Mouse (Mus musculus): ENCODE results near the gene Rtn4rl1. TPM values are rescaled to one million over a fixed set of nuclear protein-coding genes. Genes with fewer than 3 reads are reported as not detected.

Rtn4rl1 gene
- polyA plus RNA-seq, 1 experiment from 2014 or later = 2.0 TPM

DNA sequence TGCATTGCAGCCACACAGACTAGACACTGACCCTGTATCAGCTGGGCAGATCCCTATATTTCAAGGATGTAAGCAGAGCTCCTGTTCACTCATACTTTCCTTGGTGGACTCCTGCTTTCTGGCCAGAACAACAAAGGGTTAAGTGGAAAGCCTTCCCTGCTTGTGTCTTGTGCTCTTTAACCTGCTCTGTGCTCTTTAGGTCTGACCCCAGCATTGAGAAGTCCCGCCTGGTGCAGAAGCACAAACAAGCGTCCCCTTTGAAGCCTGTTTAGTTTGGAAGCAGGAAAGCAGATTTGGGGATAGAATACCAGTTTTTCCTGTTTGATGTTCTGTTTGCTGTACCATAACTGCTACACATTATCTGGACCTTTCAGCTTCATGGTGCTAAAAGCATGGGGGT lies 35.7 kb upstream of the Rtn4rl1 start:
- Histone ChIP-seq H3K36me3 (replicated peaks; ENCODE audit: insufficient read depth, low read length) (peaks cover 15% of the 10 kb centered on the region; the same call in 1 of the 2 replicates), H3K4me3 (ENCODE audit: low read depth, low read length) (no peak overlapping the region), H3K9me3 (ENCODE audit: low read length) (no peaks in the 10 kb centered on the region), H3K27ac (ENCODE audit: low read depth) (no peak overlapping the region), H3K4me2 (ENCODE audit: low read depth, low read length) (no peak overlapping the region), H3K4me1 (ENCODE audit: insufficient read depth) (peaks cover 15% of the 10 kb centered on the region), H3K9ac (replicated peaks) (no peak overlapping the region), H3K27me3 (ENCODE audit: insufficient read depth, low read length) (no peaks in the 10 kb centered on the region)
- no peak for ATAC-seq
- no peak for TF ChIP-seq EP300 (IDR thresholded peaks at IDR 0.05; ENCODE audit: low read depth)
- no peak for TF ChIP-seq CTCF (IDR thresholded peaks at IDR 0.05; ENCODE audit: low read depth)
- no peak for DNase-seq
- WGBS (ENCODE audit: insufficient replicate concordance) = 56% methylated on average over 2 of the region's 2 CpGs

DNA sequence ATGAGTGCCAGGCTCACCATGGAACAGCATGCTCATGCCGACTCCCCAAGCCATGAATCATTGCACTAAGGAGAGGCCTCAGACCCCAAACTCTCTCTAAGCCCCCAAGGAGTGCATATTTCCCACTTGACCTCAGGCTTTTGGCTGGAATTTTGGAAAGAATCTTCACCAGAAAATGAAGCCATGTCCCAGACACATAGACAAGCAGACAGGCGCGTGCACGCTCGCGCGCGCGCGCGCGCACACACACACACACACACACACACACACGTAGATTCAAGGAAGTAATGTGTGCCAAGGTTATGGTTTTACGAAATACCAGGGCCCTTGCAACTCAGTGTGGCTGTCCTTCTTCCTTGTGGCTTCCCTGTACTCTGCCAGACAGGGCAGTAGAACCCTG lies 35.2 kb upstream of the Rtn4rl1 start:
- TF ChIP-seq EP300 (IDR thresholded peaks at IDR 0.05; ENCODE audit: low read depth) (no peak), CTCF (IDR thresholded peaks at IDR 0.05; ENCODE audit: low read depth) (no peak)
- Histone ChIP-seq H3K36me3 (replicated peaks; ENCODE audit: insufficient read depth, low read length) (peaks cover 20% of the 10 kb centered on the region), H3K4me1 (ENCODE audit: insufficient read depth) (peaks cover 17% of the 10 kb centered on the region), H3K27me3 (ENCODE audit: insufficient read depth, low read length) (no peaks in the 10 kb centered on the region), H3K9ac (replicated peaks) (no peak overlapping the region), H3K27ac (ENCODE audit: low read depth) (no peak overlapping the region), H3K4me2 (ENCODE audit: low read depth, low read length) (no peak overlapping the region), H3K4me3 (ENCODE audit: low read depth, low read length) (no peak overlapping the region), H3K9me3 (ENCODE audit: low read length) (no peaks in the 10 kb centered on the region)
- peak; percentile 25; the same call in 1 of the 2 replicates for ATAC-seq
- DNase-seq = peak; percentile 36
- WGBS (ENCODE audit: insufficient replicate concordance) = 79% methylated on average over 14 of the region's 14 CpGs

DNA sequence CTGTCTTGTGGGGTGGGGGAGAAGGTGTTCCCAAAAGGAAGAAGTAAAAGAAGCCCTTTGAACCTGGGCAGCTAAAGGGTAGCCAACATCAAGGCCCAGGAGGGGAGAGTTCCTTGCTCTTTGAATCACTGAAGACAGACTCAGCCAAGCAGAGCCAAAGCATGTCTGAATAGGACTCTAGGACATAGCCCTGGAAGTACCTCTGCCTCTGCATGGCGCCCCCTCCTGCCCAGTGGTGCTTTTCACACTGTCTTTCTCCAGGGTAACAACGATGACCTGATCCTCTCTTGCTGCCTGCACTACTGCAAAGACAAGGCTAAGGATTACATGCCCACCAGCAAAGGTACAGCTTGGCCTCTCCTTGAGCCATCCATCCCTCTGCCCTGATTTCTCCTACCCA lies 34.0 kb upstream of the Rtn4rl1 start:
- no peak overlapping the region for H3K9ac ChIP-seq (replicated peaks)
- H3K4me3 ChIP-seq (ENCODE audit: low read depth, low read length) = no peak overlapping the region
- DNase-seq (peak; percentile 57), ATAC-seq (no peak)
- peaks cover 18% of the 10 kb centered on the region for H3K4me1 ChIP-seq (ENCODE audit: insufficient read depth)
- WGBS (ENCODE audit: insufficient replicate concordance) = 53% methylated on average over 2 of the region's 2 CpGs
- peaks cover 4% of the 10 kb centered on the region for H3K27me3 ChIP-seq (ENCODE audit: insufficient read depth, low read length)
- no peaks in the 10 kb centered on the region for H3K9me3 ChIP-seq (ENCODE audit: low read length)
- H3K36me3 ChIP-seq (replicated peaks; ENCODE audit: insufficient read depth, low read length) = peaks cover 21% of the 10 kb centered on the region
- TF ChIP-seq EP300 (IDR thresholded peaks at IDR 0.05; ENCODE audit: low read depth) = no peak
- peak; percentile 68 for TF ChIP-seq CTCF (IDR thresholded peaks at IDR 0.05; ENCODE audit: low read depth)
- H3K27ac ChIP-seq (ENCODE audit: low read depth) = no peak overlapping the region
- no peak overlapping the region for H3K4me2 ChIP-seq (ENCODE audit: low read depth, low read length)

DNA sequence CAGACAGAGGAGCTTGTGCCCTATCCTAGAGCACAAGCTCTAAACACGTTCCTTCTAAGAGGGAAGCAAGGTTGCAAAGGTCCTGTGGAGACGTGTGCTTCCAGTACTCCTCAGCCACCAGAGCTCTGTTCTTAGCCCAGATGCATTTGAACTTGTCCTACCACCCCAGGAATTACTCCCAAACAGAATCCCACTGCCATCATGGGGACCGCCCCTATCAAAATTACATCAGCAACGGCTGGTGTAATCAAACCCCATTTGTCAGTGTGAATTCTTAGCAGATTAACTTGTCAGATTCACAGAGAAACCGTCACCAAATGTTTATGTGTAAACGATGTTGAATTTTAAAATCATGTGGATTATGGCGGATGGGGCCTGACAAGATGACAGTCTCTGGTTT lies 32.6 kb upstream of the Rtn4rl1 start:
- Histone ChIP-seq H3K36me3 (replicated peaks; ENCODE audit: insufficient read depth, low read length) (peaks cover 21% of the 10 kb centered on the region), H3K4me3 (ENCODE audit: low read depth, low read length) (no peak overlapping the region), H3K27ac (ENCODE audit: low read depth) (no peak overlapping the region), H3K9ac (replicated peaks) (no peak overlapping the region), H3K4me2 (ENCODE audit: low read depth, low read length) (no peak overlapping the region), H3K27me3 (ENCODE audit: insufficient read depth, low read length) (peaks cover 18% of the 10 kb centered on the region), H3K9me3 (ENCODE audit: low read length) (no peaks in the 10 kb centered on the region), H3K4me1 (ENCODE audit: insufficient read depth) (peaks cover 28% of the 10 kb centered on the region)
- ATAC-seq (no peak), DNase-seq (no peak)
- WGBS (ENCODE audit: insufficient replicate concordance) = 79% methylated on average over 7 of the region's 7 CpGs
- TF ChIP-seq CTCF (IDR thresholded peaks at IDR 0.05; ENCODE audit: low read depth) (no peak), EP300 (IDR thresholded peaks at IDR 0.05; ENCODE audit: low read depth) (no peak)

DNA sequence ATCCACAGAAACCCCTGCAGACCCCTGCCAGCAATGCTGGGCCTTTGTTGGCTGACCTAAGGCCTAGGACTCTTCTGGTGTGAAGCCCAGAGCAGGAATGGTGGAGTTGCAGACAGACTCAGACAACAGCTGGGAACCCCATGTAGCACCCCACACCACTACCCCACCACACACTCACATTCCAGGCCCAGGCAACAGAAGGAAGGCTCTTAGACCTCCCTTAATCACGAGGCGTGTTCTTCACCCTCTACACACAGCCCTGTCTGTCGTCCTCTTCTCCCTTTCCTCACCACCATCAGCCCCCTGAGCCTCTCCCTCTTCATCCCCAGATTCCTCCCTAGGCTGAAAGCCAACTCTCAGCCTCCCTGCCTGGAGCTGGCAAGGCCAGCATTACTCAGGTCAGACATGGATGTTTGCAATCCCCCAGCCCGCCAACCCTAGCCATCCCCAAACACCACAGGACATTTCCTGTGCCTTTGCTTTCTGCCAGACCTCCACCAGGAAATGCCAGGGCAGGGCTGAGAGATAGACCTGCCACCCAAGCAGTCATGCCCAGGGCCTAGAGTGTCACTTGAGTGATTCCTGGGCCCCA lies 32.1 kb upstream of the Rtn4rl1 start:
- Histone ChIP-seq H3K27ac (ENCODE audit: low read depth) (no peak overlapping the region), H3K4me3 (ENCODE audit: low read depth, low read length) (no peak overlapping the region), H3K4me2 (ENCODE audit: low read depth, low read length) (no peak overlapping the region), H3K9me3 (ENCODE audit: low read length) (no peaks in the 10 kb centered on the region), H3K36me3 (replicated peaks; ENCODE audit: insufficient read depth, low read length) (peaks cover 21% of the 10 kb centered on the region), H3K27me3 (ENCODE audit: insufficient read depth, low read length) (peaks cover 23% of the 10 kb centered on the region), H3K4me1 (ENCODE audit: insufficient read depth) (peaks cover 30% of the 10 kb centered on the region), H3K9ac (replicated peaks) (no peak overlapping the region)
- 64% methylated on average over 4 of the region's 4 CpGs for WGBS (ENCODE audit: insufficient replicate concordance)
- TF ChIP-seq CTCF (IDR thresholded peaks at IDR 0.05; ENCODE audit: low read depth) (no peak), EP300 (IDR thresholded peaks at IDR 0.05; ENCODE audit: low read depth) (no peak)
- ATAC-seq = no peak
- no peak for DNase-seq

DNA sequence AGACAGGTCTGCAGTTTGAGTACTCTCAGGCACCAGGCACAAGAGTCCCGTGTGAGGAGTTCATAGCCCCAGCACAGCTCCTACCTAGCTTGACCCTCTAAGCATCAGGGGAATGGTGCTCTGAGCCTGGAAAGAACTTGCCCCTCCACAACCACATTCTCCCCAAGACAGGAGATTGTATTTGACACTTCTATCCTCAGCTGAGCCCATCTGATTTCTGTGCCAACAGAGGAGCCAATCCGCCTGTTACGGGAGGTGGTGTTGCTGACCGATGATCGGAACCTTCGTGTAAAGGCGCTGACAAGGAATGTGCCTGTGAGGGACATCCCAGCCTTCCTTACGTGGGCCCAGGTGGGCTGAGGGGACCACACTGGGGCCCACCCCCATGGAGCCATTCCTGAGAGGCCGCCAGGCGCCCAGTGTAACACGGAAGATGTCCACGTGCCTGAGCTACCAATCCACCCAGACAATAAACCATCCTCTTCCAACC lies 30.9 kb upstream of the Rtn4rl1 start:
- TF ChIP-seq CTCF (IDR thresholded peaks at IDR 0.05; ENCODE audit: low read depth) (no peak), EP300 (IDR thresholded peaks at IDR 0.05; ENCODE audit: low read depth) (no peak)
- Histone ChIP-seq H3K4me2 (ENCODE audit: low read depth, low read length) (no peak overlapping the region), H3K4me3 (ENCODE audit: low read depth, low read length) (no peak overlapping the region), H3K9ac (replicated peaks) (no peak overlapping the region), H3K27me3 (ENCODE audit: insufficient read depth, low read length) (peaks cover 34% of the 10 kb centered on the region), H3K36me3 (replicated peaks; ENCODE audit: insufficient read depth, low read length) (peaks cover 21% of the 10 kb centered on the region), H3K4me1 (ENCODE audit: insufficient read depth) (peaks cover 36% of the 10 kb centered on the region), H3K9me3 (ENCODE audit: low read length) (no peaks in the 10 kb centered on the region), H3K27ac (ENCODE audit: low read depth) (no peak overlapping the region)
- DNase-seq = peak; percentile 13
- no peak for ATAC-seq
- 93% methylated on average over 12 of the region's 12 CpGs for WGBS (ENCODE audit: insufficient replicate concordance)

Measured in liver, postnatal 0 days (tissue).